Mouse (Mus musculus) cerebellum, adult 2 months (tissue): ENCODE measurements around the gene Tmem108.
A peak's percentile ranks its signal among the peaks of the same experiment; 100 is the strongest.

Experiments used
- CTCF ChIP-seq: fragments of 200-500 bp; IDR thresholded peaks from 2 replicates; pipeline ENCODE4 v1.5.1; 2011; ENCODE audit warnings: low read depth, mild to moderate bottlenecking, control low read depth, low read length, moderate library complexity, borderline replicate concordance; ENCODE audit not compliant: insufficient read depth
- POLR2A ChIP-seq: fragments of 200-500 bp; IDR thresholded peaks from 2 replicates; pipeline ENCODE4 v1.6.1; 2011; ENCODE audit warnings: low read length, control low read depth, borderline replicate concordance; ENCODE audit not compliant: insufficient read depth

- TF ChIP-seq POLR2A, result no peak
- peak; percentile 27; the same call in 1 of the 2 replicates for TF ChIP-seq CTCF
Measured at GRCm38 (mm10) chr9:103702452-103702851, 59.2 kb downstream of the Tmem108 start.
